ENCODE assay signal across 9 mouse cellular contexts in genomic region chr13:32169173-32169572, GRCm38 (mm10).
DNase-seq lines count a peak whose midpoint lies in the region; ATAC-seq lines count a peak whose summit lies in the region.
"Had no signal": no experiment of that assay in that cellular context is flagged by ENCODE, and none has a peak within 500 bp of the region (broad histone marks: within the 10 kb centered on the region; RNA-seq: fewer than 3 reads in every experiment).

No protein-coding gene starts in this region.

- no peaks in the 10 kb centered on the region for H3K27me3 ChIP-seq in limb, embryonic 11.5 days (ENCODE audit: control insufficient read depth, insufficient read depth, low read length)
- H3K27me3 ChIP-seq in limb, embryonic 10.5 days (ENCODE audit: low read depth, poor library complexity, severe bottlenecking), result peaks cover 30% of the 10 kb centered on the region
- no peaks in the 10 kb centered on the region for H3K27me3 ChIP-seq in liver, embryonic 11.5 days (replicated peaks; ENCODE audit: control insufficient read depth, insufficient read depth, low read length)

- peak; percentile 30 for DNase-seq in limb, embryonic 11.5 days (ENCODE audit: low spot score)
- DNase-seq in limb, embryonic 10.5 days (ENCODE audit: low spot score), result no peak
- DNase-seq in heart, postnatal 4 days, result peak; percentile 17
- no peak for DNase-seq in liver, embryonic 11.5 days (ENCODE audit: low spot score)
- DNase-seq in skeletal muscle tissue, adult 2 months (ENCODE audit: low read depth, low spot score), result peak; percentile 0
- no peak for DNase-seq in left cerebral cortex, adult 8-10 months (ENCODE audit: low spot score in 2 of 2)
- no peak for DNase-seq in spleen, postnatal 14 days (ENCODE audit: low spot score in 2 of 2)
- no peak for DNase-seq in left cerebral cortex, adult 9 months (ENCODE audit: low spot score in 2 of 2)

- H3K4me1 ChIP-seq in limb, embryonic 11.5 days (ENCODE audit: control insufficient read depth, insufficient read depth, low read length), result no peaks in the 10 kb centered on the region
- H3K4me1 ChIP-seq in limb, embryonic 10.5 days, result peaks cover 9% of the 10 kb centered on the region
- no peaks in the 10 kb centered on the region; the same call in 1 of the 2 replicates for H3K4me1 ChIP-seq in liver, embryonic 11.5 days (replicated peaks; ENCODE audit: control insufficient read depth, insufficient read depth, low read length)

- no peak overlapping the region for H3K9ac ChIP-seq in limb, embryonic 11.5 days (ENCODE audit: low read length)
- no peak overlapping the region for H3K9ac ChIP-seq in liver, embryonic 11.5 days (ENCODE audit: low read depth, low read length)

- no peaks in the 10 kb centered on the region for H3K9me3 ChIP-seq in limb, embryonic 11.5 days (ENCODE audit: control insufficient read depth, low read length)
- H3K9me3 ChIP-seq in limb, embryonic 10.5 days (replicated peaks), result no peaks in the 10 kb centered on the region
- H3K9me3 ChIP-seq in liver, embryonic 11.5 days (ENCODE audit: control insufficient read depth, low read length), result no peaks in the 10 kb centered on the region

- H3K36me3 ChIP-seq in limb, embryonic 11.5 days (ENCODE audit: control insufficient read depth, insufficient read depth, low read length), result no peaks in the 10 kb centered on the region
- H3K36me3 ChIP-seq in limb, embryonic 10.5 days, result no peaks in the 10 kb centered on the region
- H3K36me3 ChIP-seq in liver, embryonic 11.5 days (ENCODE audit: control insufficient read depth, insufficient read depth, low read length), result no peaks in the 10 kb centered on the region

- no peak overlapping the region for H3K4me2 ChIP-seq in limb, embryonic 11.5 days (ENCODE audit: low read depth, severe bottlenecking)
- H3K4me2 ChIP-seq in liver, embryonic 11.5 days, result no peak overlapping the region

- WGBS in limb, embryonic 11.5 days, result 6% methylated on average over 5 of the region's 5 CpGs
- WGBS in limb, embryonic 10.5 days, result 6% methylated on average over 5 of the region's 5 CpGs
- whole genome bisulfite sequencing in liver, embryonic 11.5 days, result 14% methylated on average over 5 of the region's 5 CpGs

- H3K27ac ChIP-seq in limb, embryonic 11.5 days (replicated peaks; ENCODE audit: low read depth, low read length), result no peak overlapping the region
- H3K27ac ChIP-seq in limb, embryonic 10.5 days, result no peak overlapping the region
- no peak overlapping the region for H3K27ac ChIP-seq in liver, embryonic 11.5 days (ENCODE audit: low read depth, low read length)

- ATAC-seq in limb, embryonic 11.5 days (ENCODE audit: insufficient number of reproducible peaks, low FRiP score, low TSS enrichment, low read depth), result no peak
- ATAC-seq in liver, embryonic 11.5 days (replicated peaks; ENCODE audit: low FRiP score), result peak; percentile 71

- no peak overlapping the region for H3K4me3 ChIP-seq in limb, embryonic 11.5 days (ENCODE audit: low read depth, low read length)
- no peak overlapping the region for H3K4me3 ChIP-seq in limb, embryonic 10.5 days
- H3K4me3 ChIP-seq in liver, embryonic 11.5 days (ENCODE audit: low read depth, low read length), result no peak overlapping the region
- H3K4me3 ChIP-seq: erythroblast, embryonic 14.5 days had no signal

Comparison
In these comparisons a context has a peak if more than half of its experiments do, and no peak if none do; other contexts are left out.
1. DNase-seq: peak in limb, embryonic 11.5 days (single experiment), heart, postnatal 4 days (single experiment) and skeletal muscle tissue, adult 2 months (single experiment); none in limb, embryonic 10.5 days (single experiment), liver, embryonic 11.5 days (single experiment), left cerebral cortex, adult 8-10 months (0 of 2), spleen, postnatal 14 days (0 of 2) and left cerebral cortex, adult 9 months (0 of 2).